Mouse (Mus musculus): ENCODE data around the gene Stab2. TPM values are rescaled to one million over a fixed set of nuclear protein-coding genes. Genes with fewer than 3 reads are reported as not detected.
A peak's percentile ranks its signal among the peaks of the same experiment; 100 is the strongest.

The Stab2 gene
- polyA plus RNA-seq, 1 experiment from 2014 or later, result 0.07 TPM

DNA sequence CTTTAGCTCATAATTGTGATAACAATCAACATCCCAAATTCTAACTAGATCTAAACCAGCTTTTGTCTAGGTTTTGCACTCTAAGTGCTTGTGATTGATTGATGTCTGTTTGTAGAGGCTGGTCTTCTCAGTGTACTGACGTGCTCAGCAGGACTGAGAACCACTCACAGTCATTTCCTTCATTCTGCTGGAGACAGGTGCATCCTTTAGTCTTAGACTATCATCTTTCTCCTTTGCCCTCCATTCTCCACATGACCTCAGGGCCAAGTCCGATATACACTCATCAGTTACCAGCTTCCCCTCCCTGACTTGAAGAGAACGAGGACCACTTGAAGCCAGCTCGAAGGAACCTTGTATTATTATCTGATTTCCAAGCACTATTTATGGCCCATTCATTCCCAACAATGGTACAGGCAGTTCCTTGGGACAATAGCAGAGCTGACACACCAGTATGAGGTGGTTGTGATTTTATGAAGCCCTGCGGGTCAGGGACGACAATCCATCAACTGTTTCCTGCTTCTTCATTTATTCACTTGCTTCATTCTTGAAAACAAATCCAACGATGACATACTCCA, 6.7 kb upstream of the Stab2 start:
- WGBS, result 90% methylated on average over 7 of the region's 7 CpGs
- Histone ChIP-seq H3K4me2 (ENCODE audit: low read length) (no peak overlapping the region), H3K36me3 (ENCODE audit: control insufficient read depth, insufficient read depth, low read length) (no peaks in the 10 kb centered on the region), H3K9ac (replicated peaks; ENCODE audit: low read length) (no peak overlapping the region), H3K4me3 (replicated peaks; ENCODE audit: low read depth, low read length) (no peak overlapping the region), H3K27ac (replicated peaks; ENCODE audit: low read depth, low read length) (no peak overlapping the region), H3K4me1 (ENCODE audit: control insufficient read depth, insufficient read depth, low read length) (peaks cover 12% of the 10 kb centered on the region), H3K27me3 (ENCODE audit: control insufficient read depth, insufficient read depth, low read length) (no peaks in the 10 kb centered on the region), H3K9me3 (ENCODE audit: control insufficient read depth, low read length) (no peaks in the 10 kb centered on the region)
- DNase-seq, result no peak
- no peak for ATAC-seq (ENCODE audit: low FRiP score, low TSS enrichment)

DNA sequence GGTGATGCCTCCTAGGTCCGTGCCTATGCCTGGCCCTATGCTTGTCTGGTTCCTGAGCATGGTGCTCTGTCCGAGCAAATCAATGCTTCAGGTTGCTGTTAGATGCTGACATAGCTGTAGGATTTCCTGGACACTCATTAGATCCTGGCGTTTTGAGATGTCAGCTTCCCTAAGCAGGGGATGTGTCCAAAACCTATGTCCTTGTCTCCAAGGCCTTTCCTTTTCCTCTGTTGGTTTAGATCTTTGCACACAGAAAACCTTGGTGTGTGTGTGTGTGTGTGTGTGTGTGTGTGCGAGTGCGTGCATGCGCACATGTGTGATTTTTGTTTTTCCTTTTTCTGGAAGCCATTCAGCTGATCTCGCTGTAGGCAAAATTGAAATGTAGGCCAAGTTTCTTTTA, 4.3 kb upstream of the Stab2 start:
- H3K4me1 ChIP-seq (ENCODE audit: control insufficient read depth, insufficient read depth, low read length), result peaks cover 12% of the 10 kb centered on the region
- WGBS, result 92% methylated on average over 7 of the region's 7 CpGs
- no peaks in the 10 kb centered on the region for H3K36me3 ChIP-seq (ENCODE audit: control insufficient read depth, insufficient read depth, low read length)
- no peak for ATAC-seq (ENCODE audit: low FRiP score, low TSS enrichment)
- H3K4me3 ChIP-seq (replicated peaks; ENCODE audit: low read depth, low read length), result no peak overlapping the region
- no peak overlapping the region for H3K9ac ChIP-seq (replicated peaks; ENCODE audit: low read length)
- DNase-seq, result no peak
- no peak overlapping the region for H3K27ac ChIP-seq (replicated peaks; ENCODE audit: low read depth, low read length)
- H3K9me3 ChIP-seq (ENCODE audit: control insufficient read depth, low read length), result no peaks in the 10 kb centered on the region
- H3K27me3 ChIP-seq (ENCODE audit: control insufficient read depth, insufficient read depth, low read length), result no peaks in the 10 kb centered on the region
- H3K4me2 ChIP-seq (ENCODE audit: low read length), result no peak overlapping the region

DNA sequence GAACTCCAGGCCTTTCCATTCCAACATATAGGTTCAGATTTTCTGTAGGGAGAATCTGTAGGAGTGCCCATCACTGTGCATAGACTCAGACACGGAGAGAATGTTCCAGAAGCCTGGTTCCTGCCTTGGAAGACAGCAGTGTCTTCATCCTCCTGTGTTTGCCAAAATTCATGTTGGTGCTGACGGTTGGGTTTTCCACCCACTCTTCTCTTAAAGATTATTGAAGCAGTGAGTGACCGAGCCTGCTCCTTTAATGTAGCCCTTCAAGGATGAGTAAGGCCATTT, 332 bp upstream of the Stab2 start:
- no peak overlapping the region for H3K4me3 ChIP-seq (replicated peaks; ENCODE audit: low read depth, low read length)
- DNase-seq (no peak), ATAC-seq (ENCODE audit: low FRiP score, low TSS enrichment) (no peak)
- H3K36me3 ChIP-seq (ENCODE audit: control insufficient read depth, insufficient read depth, low read length), result no peaks in the 10 kb centered on the region
- H3K9ac ChIP-seq (replicated peaks; ENCODE audit: low read length), result no peak overlapping the region
- no peak overlapping the region for H3K27ac ChIP-seq (replicated peaks; ENCODE audit: low read depth, low read length)
- H3K27me3 ChIP-seq (ENCODE audit: control insufficient read depth, insufficient read depth, low read length), result no peaks in the 10 kb centered on the region
- WGBS, result 89% methylated on average over 3 of the region's 3 CpGs
- no peaks in the 10 kb centered on the region for H3K4me1 ChIP-seq (ENCODE audit: control insufficient read depth, insufficient read depth, low read length)
- H3K9me3 ChIP-seq (ENCODE audit: control insufficient read depth, low read length), result no peaks in the 10 kb centered on the region
- no peak overlapping the region for H3K4me2 ChIP-seq (ENCODE audit: low read length)

DNA sequence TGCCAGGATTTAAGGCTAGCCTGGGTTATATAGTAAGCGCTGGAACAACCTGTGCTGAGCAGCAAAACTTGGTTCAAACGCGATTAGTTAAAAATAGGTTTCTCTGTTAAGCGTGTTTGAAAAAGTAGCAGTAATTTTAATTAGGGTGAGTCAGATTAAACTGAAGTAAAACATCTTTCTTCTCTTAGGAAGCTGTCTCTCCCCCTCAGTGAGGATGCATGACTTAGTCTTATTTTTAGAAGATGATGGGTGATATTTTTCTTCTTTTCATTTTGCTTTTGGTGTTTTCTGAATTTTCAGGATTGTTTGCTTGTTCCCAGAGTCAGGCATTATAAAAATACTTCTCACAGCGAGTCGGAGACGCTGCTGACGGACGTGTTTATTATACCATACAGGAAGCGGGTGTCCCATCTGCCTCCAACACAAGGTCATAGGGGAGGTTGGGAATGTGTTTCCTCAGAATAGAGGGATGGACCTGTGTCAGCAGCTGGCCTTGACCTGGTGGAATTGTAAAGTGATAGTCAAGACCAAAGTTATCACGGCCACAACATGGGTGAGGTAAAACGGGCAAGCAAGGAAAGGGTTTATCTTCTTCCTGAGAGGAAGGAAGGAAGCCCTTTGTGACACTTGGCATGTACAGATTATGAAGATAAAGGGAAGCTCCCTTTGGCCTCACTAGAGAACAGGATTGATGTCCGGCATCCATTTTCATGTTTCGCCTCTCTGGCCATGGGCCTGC, 15.4 kb downstream of the Stab2 start:
- Histone ChIP-seq H3K36me3 (ENCODE audit: control insufficient read depth, insufficient read depth, low read length) (no peaks in the 10 kb centered on the region), H3K9me3 (ENCODE audit: control insufficient read depth, low read length) (no peaks in the 10 kb centered on the region), H3K4me1 (ENCODE audit: control insufficient read depth, insufficient read depth, low read length) (no peaks in the 10 kb centered on the region), H3K4me2 (ENCODE audit: low read length) (no peak overlapping the region), H3K27ac (replicated peaks; ENCODE audit: low read depth, low read length) (no peak overlapping the region), H3K4me3 (replicated peaks; ENCODE audit: low read depth, low read length) (no peak overlapping the region), H3K9ac (replicated peaks; ENCODE audit: low read length) (no peak overlapping the region), H3K27me3 (ENCODE audit: control insufficient read depth, insufficient read depth, low read length) (no peaks in the 10 kb centered on the region)
- no peak for DNase-seq
- no peak for ATAC-seq (ENCODE audit: low FRiP score, low TSS enrichment)
- WGBS, result 93% methylated on average over 14 of the region's 14 CpGs

DNA sequence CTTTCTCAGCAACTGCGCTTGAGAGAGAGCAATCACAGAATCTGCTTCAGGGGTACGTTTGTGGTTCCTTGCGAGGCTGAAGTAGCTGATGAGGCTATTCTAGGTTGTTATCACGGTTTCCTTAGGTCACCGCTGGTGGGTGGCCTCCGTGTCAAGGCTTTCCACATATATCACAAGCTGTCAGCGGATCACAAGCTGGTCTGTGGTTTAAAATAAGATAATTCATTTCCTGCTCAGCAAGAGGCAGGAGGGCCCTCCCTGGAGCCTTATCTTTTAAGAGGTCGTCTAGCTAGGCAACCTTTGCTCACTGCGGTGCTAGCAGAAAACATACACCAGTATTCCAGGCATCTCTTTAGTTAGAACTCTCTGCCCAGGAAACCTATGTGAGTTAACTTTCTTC, 17.2 kb downstream of the Stab2 start:
- no peaks in the 10 kb centered on the region for H3K27me3 ChIP-seq (ENCODE audit: control insufficient read depth, insufficient read depth, low read length)
- no peak overlapping the region for H3K27ac ChIP-seq (replicated peaks; ENCODE audit: low read depth, low read length)
- no peaks in the 10 kb centered on the region for H3K4me1 ChIP-seq (ENCODE audit: control insufficient read depth, insufficient read depth, low read length)
- ATAC-seq (ENCODE audit: low FRiP score, low TSS enrichment) (no peak), DNase-seq (no peak)
- WGBS, result 85% methylated on average over 9 of the region's 9 CpGs
- H3K36me3 ChIP-seq (ENCODE audit: control insufficient read depth, insufficient read depth, low read length), result no peaks in the 10 kb centered on the region
- no peak overlapping the region for H3K4me2 ChIP-seq (ENCODE audit: low read length)
- H3K9me3 ChIP-seq (ENCODE audit: control insufficient read depth, low read length), result no peaks in the 10 kb centered on the region
- no peak overlapping the region for H3K4me3 ChIP-seq (replicated peaks; ENCODE audit: low read depth, low read length)
- no peak overlapping the region for H3K9ac ChIP-seq (replicated peaks; ENCODE audit: low read length)

DNA sequence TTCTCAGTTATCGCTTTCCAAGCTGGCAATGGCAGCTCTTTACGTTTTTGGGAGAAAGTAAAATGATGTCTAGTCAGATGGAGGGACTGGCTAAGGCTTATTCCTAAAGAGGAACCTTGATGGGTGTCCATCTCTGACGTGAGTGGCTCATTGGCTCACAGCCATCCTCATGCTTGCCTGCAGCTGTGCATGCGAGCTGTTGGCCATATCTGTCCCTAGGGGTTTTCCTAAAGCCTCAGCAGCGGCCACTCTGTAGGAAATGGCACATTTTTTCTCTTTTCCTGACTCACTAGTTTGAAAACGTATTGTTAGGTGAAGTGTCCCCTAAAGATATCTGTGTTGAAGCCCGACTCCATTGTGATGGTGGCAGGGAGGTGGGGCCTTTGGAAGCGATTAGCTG, 18.0 kb downstream of the Stab2 start:
- no peaks in the 10 kb centered on the region for H3K36me3 ChIP-seq (ENCODE audit: control insufficient read depth, insufficient read depth, low read length)
- ATAC-seq (ENCODE audit: low FRiP score, low TSS enrichment) (no peak), DNase-seq (no peak)
- no peaks in the 10 kb centered on the region for H3K4me1 ChIP-seq (ENCODE audit: control insufficient read depth, insufficient read depth, low read length)
- H3K4me3 ChIP-seq (replicated peaks; ENCODE audit: low read depth, low read length), result no peak overlapping the region
- no peaks in the 10 kb centered on the region for H3K9me3 ChIP-seq (ENCODE audit: control insufficient read depth, low read length)
- H3K27me3 ChIP-seq (ENCODE audit: control insufficient read depth, insufficient read depth, low read length), result no peaks in the 10 kb centered on the region
- H3K9ac ChIP-seq (replicated peaks; ENCODE audit: low read length), result no peak overlapping the region
- H3K4me2 ChIP-seq (ENCODE audit: low read length), result no peak overlapping the region
- H3K27ac ChIP-seq (replicated peaks; ENCODE audit: low read depth, low read length), result no peak overlapping the region
- WGBS, result 75% methylated on average over 8 of the region's 8 CpGs

DNA sequence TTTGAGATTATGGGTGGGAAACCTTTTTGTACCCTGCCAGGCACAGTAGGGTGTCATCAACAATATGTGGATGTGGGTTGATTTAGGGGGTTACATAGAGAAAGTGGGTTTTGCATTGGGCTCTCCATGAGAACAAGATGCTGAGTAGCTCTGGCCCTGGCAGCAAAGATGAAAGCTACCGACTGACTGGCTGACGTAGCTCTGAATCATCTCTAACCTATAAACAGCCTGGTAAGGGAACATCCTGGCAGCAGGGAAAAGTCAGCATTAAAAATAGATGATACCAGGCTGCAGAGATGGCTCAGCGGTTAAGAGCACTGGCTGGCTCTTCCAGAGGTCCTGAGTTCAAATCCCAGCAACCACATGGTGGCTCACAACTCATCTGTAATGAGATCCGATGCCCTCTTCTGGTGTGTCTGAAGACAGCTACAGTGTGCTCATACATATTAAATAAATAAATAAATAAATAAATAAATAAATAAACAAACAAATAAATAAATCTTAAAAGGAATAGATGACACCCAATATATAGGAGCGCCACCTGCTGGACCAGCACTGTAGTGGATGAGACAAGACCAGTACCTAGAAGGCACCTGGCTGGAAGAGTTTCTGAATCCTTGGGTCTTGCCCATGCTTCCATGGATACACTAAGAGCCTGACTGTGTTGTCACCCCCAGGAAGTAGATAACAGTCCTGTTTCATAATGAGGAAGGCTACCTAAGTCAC, 31.7 kb downstream of the Stab2 start:
- Histone ChIP-seq H3K27ac (replicated peaks; ENCODE audit: low read depth, low read length) (no peak overlapping the region), H3K9ac (replicated peaks; ENCODE audit: low read length) (no peak overlapping the region), H3K4me2 (ENCODE audit: low read length) (no peak overlapping the region), H3K36me3 (ENCODE audit: control insufficient read depth, insufficient read depth, low read length) (no peaks in the 10 kb centered on the region), H3K9me3 (ENCODE audit: control insufficient read depth, low read length) (no peaks in the 10 kb centered on the region), H3K4me3 (replicated peaks; ENCODE audit: low read depth, low read length) (no peak overlapping the region), H3K4me1 (ENCODE audit: control insufficient read depth, insufficient read depth, low read length) (no peaks in the 10 kb centered on the region), H3K27me3 (ENCODE audit: control insufficient read depth, insufficient read depth, low read length) (no peaks in the 10 kb centered on the region)
- no peak for ATAC-seq (ENCODE audit: low FRiP score, low TSS enrichment)
- 86% methylated on average over 5 of the region's 5 CpGs for WGBS
- peak; percentile 36 for DNase-seq

DNA sequence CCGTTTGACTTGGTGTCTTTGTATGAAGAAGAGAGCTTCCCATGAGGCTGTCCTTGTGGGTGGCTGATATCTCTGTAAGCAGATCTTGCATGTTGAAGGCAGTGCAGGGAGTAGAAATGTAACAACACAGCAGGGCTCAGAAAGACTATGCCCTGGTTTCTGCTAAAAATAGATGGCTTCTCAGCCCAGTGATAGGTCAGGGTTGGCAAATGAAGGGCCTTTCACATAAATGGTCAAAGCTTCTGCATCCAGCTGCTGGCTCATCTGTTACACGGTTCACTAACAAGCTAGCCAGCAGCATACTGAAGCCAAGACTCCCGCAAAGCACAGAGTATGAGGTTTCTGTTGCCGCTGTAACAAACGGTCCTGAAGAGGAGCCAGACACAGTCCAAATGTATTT, 34.5 kb downstream of the Stab2 start:
- WGBS, result 83% methylated on average over 5 of the region's 5 CpGs
- H3K9ac ChIP-seq (replicated peaks; ENCODE audit: low read length), result no peak overlapping the region
- H3K27ac ChIP-seq (replicated peaks; ENCODE audit: low read depth, low read length), result no peak overlapping the region
- no peak for ATAC-seq (ENCODE audit: low FRiP score, low TSS enrichment)
- no peaks in the 10 kb centered on the region for H3K4me1 ChIP-seq (ENCODE audit: control insufficient read depth, insufficient read depth, low read length)
- H3K4me3 ChIP-seq (replicated peaks; ENCODE audit: low read depth, low read length), result no peak overlapping the region
- no peaks in the 10 kb centered on the region for H3K36me3 ChIP-seq (ENCODE audit: control insufficient read depth, insufficient read depth, low read length)
- no peaks in the 10 kb centered on the region for H3K27me3 ChIP-seq (ENCODE audit: control insufficient read depth, insufficient read depth, low read length)
- DNase-seq, result no peak
- no peak overlapping the region for H3K4me2 ChIP-seq (ENCODE audit: low read length)
- no peaks in the 10 kb centered on the region for H3K9me3 ChIP-seq (ENCODE audit: control insufficient read depth, low read length)

DNA sequence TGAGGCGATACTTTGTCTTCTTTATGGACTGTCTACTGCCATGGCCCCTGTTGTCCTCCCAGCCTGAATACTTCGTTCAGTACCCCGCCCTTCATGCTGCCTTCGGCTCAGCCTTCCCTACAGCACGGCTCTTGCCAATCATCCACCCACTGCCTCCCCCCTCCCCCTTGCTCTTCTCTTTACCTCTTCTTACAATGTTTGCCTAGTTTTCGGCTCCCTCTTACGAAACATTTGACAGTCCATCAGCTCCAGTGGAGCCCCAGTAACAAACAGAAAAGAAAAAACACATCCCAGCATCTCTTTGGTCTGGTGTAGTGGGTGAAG, 35.4 kb downstream of the Stab2 start:
- Histone ChIP-seq H3K4me3 (replicated peaks; ENCODE audit: low read depth, low read length) (no peak overlapping the region), H3K27ac (replicated peaks; ENCODE audit: low read depth, low read length) (no peak overlapping the region), H3K4me1 (ENCODE audit: control insufficient read depth, insufficient read depth, low read length) (no peaks in the 10 kb centered on the region), H3K9me3 (ENCODE audit: control insufficient read depth, low read length) (no peaks in the 10 kb centered on the region), H3K4me2 (ENCODE audit: low read length) (peak overlapping the region; percentile 48), H3K36me3 (ENCODE audit: control insufficient read depth, insufficient read depth, low read length) (no peaks in the 10 kb centered on the region), H3K27me3 (ENCODE audit: control insufficient read depth, insufficient read depth, low read length) (no peaks in the 10 kb centered on the region), H3K9ac (replicated peaks; ENCODE audit: low read length) (no peak overlapping the region)
- ATAC-seq (ENCODE audit: low FRiP score, low TSS enrichment) (peak; percentile 32; the same call in 1 of the 2 replicates), DNase-seq (no peak)
- WGBS, result 27% methylated on average over 7 of the region's 7 CpGs
